14 mouse cellular contexts compared by ENCODE assay signal in genomic region chr15:72342504-72342903, GRCm38 (mm10).
"Had no signal": no experiment of that assay in that cellular context is flagged by ENCODE, and none has a peak within 500 bp of the region (broad histone marks: within the 10 kb centered on the region; RNA-seq: fewer than 3 reads in every experiment).

No protein-coding gene starts in this region.

- DNase-seq: kidney, adult 8-10 months; kidney, postnatal 25 days; lung, adult 2 months; lung, postnatal 10 days; lung, postnatal 4 days; midbrain, embryonic 14.5 days; right cerebral cortex, postnatal 14 days; spleen, adult 18-20 months; thymus, adult 18-20 months; thymus, postnatal 14 days had no signal

- H3K27ac ChIP-seq: liver, embryonic 15.5 days; neural tube, embryonic 15.5 days had no signal

- H3K4me3 ChIP-seq: liver, embryonic 15.5 days; midbrain, embryonic 10.5 days; myocyte; neural tube, embryonic 15.5 days had no signal
